Mouse (Mus musculus) heart, embryonic 14.5 days (tissue): ENCODE data around the gene Nsun5. TPM values are rescaled to one million over a fixed set of nuclear protein-coding genes. Genes with fewer than 3 reads are reported as not detected.

ENCODE experiments used
- ATAC-seq: fragments of 200-750 bp; cut with Nextera tagmentation; 2 replicates; pipeline ENCODE4 v1.8.0; 2017; ENCODE audit warnings: low read depth, moderate TSS enrichment; ENCODE audit not compliant: insufficient number of reproducible peaks, insufficient read depth, low FRiP score
- H3K27ac ChIP-seq, 2 experiments: fragments of 200-500 bp in 1 of 2; fragments of 300-500 bp in 1 of 2; sonication (generic) in 1 of 2; replicated peaks in 1 of 2; 2 replicates each; pipeline ENCODE4 v1.5.1; 2012 to 2014; ENCODE audit warnings: low read depth in 2 of 2, low read length in 2 of 2, control low read depth in 1 of 2, mild to moderate bottlenecking in 1 of 2, mixed read lengths in 1 of 2; ENCODE audit not compliant: control insufficient read depth in 1 of 2, insufficient read depth in 1 of 2
- H3K27me3 ChIP-seq: fragments of 300-500 bp; sonication (generic); 2 replicates; pipeline ENCODE4 v1.6.1; 2014; ENCODE audit warnings: mild to moderate bottlenecking, low read length, control low read depth; ENCODE audit not compliant: control insufficient read depth, insufficient read depth
- H3K36me3 ChIP-seq: fragments of 300-500 bp; sonication (generic); 2 replicates; pipeline ENCODE4 v1.6.1; 2014; ENCODE audit warnings: mild to moderate bottlenecking, control low read depth, low read length, mixed read lengths; ENCODE audit not compliant: control insufficient read depth, insufficient read depth
- H3K4me1 ChIP-seq, 2 experiments: fragments of 200-500 bp in 1 of 2; fragments of 300-500 bp in 1 of 2; sonication (generic) in 1 of 2; 2 replicates each; pipeline ENCODE4 v1.6.1; 2012 to 2014; ENCODE audit warnings: low read length in 2 of 2, control low read depth in 1 of 2, mixed read lengths in 1 of 2; ENCODE audit not compliant: control insufficient read depth in 2 of 2, insufficient read depth in 2 of 2
- H3K4me2 ChIP-seq: fragments of 300-500 bp; sonication (generic); 2 replicates; pipeline ENCODE4 v1.6.1; 2014; ENCODE audit warnings: mild to moderate bottlenecking, low read length
- H3K4me3 ChIP-seq, 2 experiments: fragments of 200-500 bp in 1 of 2; fragments of 300-500 bp in 1 of 2; sonication (generic) in 1 of 2; 2 replicates each; pipeline ENCODE4 v1.5.1; 2012 to 2014; ENCODE audit warnings: low read length in 2 of 2, mild to moderate bottlenecking in 2 of 2, control low read depth in 1 of 2, low read depth in 1 of 2, moderate library complexity in 1 of 2; ENCODE audit not compliant: control insufficient read depth in 1 of 2, insufficient read depth in 1 of 2
- H3K9ac ChIP-seq: fragments of 300-500 bp; sonication (generic); 2 replicates; pipeline ENCODE4 v1.6.1; 2014; ENCODE audit warnings: mild to moderate bottlenecking, low read length
- H3K9me3 ChIP-seq: fragments of 300-500 bp; sonication (generic); 2 replicates; pipeline ENCODE4 v1.6.1; 2016; ENCODE audit warnings: low read length, control low read depth; ENCODE audit not compliant: control insufficient read depth
- WGBS: fragments of 180-500 bp; shearing (Covaris S2); extraction: QIAGEN DNeasy Blood & Tissue Kit; methylation state at CpG from one replicate; pipeline ENCODE4 v1.1.7; 2014; 5-methylcytosine and 5-hydroxymethylcytosine counted together
- polyA plus RNA-seq: library from polyadenylated mRNA; unstranded; fragments of >200 nt; fragmentation: Nextera tagmentation; extraction: Ambion mirVana; gene quantifications from 2 replicates; pipeline ENCODE4 v1.2.1, GENCODE M21; 2014

Nsun5 gene
- 15.8 and 16.1 TPM in 2 replicates for polyA plus RNA-seq

DNA sequence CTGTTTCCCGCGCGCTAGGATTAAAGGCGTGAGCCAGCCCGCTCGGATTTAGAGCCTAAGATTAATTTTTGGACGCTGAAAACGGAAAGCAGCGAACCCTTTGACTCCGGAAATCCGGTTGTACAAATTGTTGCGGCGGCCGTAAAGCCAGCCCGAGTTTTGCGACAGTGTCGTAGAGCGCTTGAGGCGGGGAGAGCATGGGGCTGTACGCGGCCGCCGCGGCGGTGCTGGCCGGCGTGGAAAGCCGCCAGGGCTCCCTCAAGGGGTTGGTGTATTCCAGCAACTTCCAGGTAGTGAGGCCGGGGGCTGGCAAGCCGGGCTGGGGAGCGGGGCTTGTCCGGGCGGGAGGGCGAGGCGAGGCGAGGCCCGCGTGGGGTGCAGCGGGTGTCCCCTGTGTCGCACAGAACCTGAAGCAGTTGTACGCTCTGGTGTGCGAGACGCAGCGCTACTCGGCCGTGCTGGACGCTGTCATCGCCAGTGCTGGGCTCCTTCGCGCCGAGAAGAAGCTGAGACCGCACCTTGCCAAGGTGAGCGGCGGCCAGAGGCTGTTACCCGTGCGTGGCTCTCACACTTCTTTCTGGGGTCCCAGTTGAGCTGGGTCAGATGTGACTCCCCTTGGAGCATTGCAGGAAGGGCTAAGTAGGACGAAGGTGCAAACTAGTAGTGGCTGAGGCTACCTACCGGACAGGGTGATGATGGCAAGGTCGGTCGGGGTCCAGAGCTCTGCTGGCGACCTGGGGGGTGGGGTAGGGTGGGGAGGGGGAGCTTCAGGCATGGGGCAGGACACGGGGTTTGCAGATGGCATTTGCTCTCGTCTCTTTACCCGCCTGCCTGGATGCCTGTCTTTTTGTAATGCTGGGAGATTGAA is at the start of gene Nsun5:
Gene Nsun5, plus strand, starts transcription at position 167 of the 868 bp plus-strand sequence.
- H3K9ac ChIP-seq = peak within 1 kb of the TSS; percentile 83
- H3K4me2 ChIP-seq = peak within 1 kb of the TSS; percentile 88
- H3K4me3 ChIP-seq = peak within 1 kb of the TSS; percentile 83 to 85
- H3K27ac ChIP-seq = peak within 1 kb of the TSS; percentile 78 to 81
- peak; percentile 68; the same call in 1 of the 2 replicates for ATAC-seq
- WGBS = under 1% methylated on average over 64 of the region's 64 CpGs
- H3K4me1 ChIP-seq = peaks cover 3 to 10% of the 10 kb centered on the region in 2 experiments; a peak in 3 of 4 replicates
- H3K9me3 ChIP-seq = no peaks in the 10 kb centered on the region
- peaks cover 38% of the 10 kb centered on the region for H3K36me3 ChIP-seq
- H3K27me3 ChIP-seq = no peaks in the 10 kb centered on the region

DNA sequence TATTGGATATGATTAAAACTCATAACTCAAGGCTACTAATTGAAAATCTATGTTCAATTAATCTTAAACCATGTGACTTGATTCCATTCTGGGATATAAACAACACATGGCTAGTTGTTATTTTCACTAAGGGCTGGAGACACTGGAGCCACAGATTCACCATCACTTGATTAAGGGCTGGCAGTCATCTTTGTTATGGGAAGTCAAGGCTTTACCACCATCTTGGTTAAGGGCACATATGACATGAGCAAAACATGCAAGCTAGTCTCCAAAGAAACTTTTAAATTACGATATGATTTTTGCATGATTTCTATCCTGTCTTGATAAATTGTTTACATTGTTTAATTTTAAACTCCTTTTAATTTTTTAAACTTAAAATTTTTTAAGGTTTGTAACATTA is 47.6 kb upstream of the Nsun5 start:
- Histone ChIP-seq H3K36me3 (no peaks in the 10 kb centered on the region), H3K4me3 (no peak overlapping the region), H3K4me1 (peaks cover 0 to 5% of the 10 kb centered on the region in 2 experiments; a peak in 1 of 4 replicates), H3K9me3 (no peaks in the 10 kb centered on the region), H3K27ac (no peak overlapping the region), H3K4me2 (no peak overlapping the region), H3K9ac (no peak overlapping the region), H3K27me3 (no peaks in the 10 kb centered on the region)
- WGBS = 62% methylated on average over 1 of the region's 1 CpGs
- no peak for ATAC-seq

GRCm38 (mm10) chr5:135326121-135326659 is 43.6 kb upstream of the Nsun5 start:
- Histone ChIP-seq H3K27me3 (no peaks in the 10 kb centered on the region), H3K27ac (no peak overlapping the region), H3K36me3 (no peaks in the 10 kb centered on the region), H3K9ac (no peak overlapping the region), H3K4me1 (peaks cover 0 to 5% of the 10 kb centered on the region in 2 experiments; a peak in 1 of 4 replicates), H3K9me3 (no peaks in the 10 kb centered on the region), H3K4me2 (no peak overlapping the region), H3K4me3 (no peak overlapping the region)
- no peak for ATAC-seq
- 11% methylated on average over 3 of the region's 3 CpGs for WGBS

DNA sequence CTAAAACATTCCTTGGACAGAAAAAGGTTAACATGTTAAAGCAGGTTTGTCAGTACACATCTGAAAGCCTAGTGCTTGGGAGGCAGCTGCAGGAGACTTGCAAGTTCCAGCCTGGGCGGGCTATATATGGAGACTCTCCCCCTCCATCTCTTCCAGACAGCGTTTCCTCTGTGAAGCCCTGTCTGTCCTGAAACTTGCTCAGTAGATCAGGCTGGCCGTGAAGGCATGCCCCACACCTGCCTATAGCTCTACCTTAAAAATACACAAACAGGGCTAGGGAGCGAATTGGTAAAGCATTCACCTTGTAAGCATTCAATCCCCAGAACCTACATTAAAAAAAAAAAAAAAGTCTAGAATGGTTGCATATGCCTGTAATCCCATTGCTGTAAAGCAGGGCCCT is 40.3 kb upstream of the Nsun5 start:
- Histone ChIP-seq H3K4me3 (no peak overlapping the region), H3K9ac (no peak overlapping the region), H3K27me3 (no peaks in the 10 kb centered on the region), H3K9me3 (no peaks in the 10 kb centered on the region), H3K27ac (no peak overlapping the region), H3K4me1 (peaks cover 0 to 5% of the 10 kb centered on the region in 2 experiments; a peak in 1 of 4 replicates), H3K36me3 (no peaks in the 10 kb centered on the region), H3K4me2 (no peak overlapping the region)
- 54% methylated on average over 4 of the region's 4 CpGs for WGBS
- ATAC-seq = no peak

GRCm38 (mm10) chr5:135330201-135330600 is 39.6 kb upstream of the Nsun5 start:
- H3K9ac ChIP-seq = no peak overlapping the region
- 72% methylated on average over 5 of the region's 5 CpGs for WGBS
- H3K4me1 ChIP-seq = peaks cover 0 to 5% of the 10 kb centered on the region in 2 experiments; a peak in 1 of 4 replicates
- no peaks in the 10 kb centered on the region for H3K36me3 ChIP-seq
- H3K4me2 ChIP-seq = no peak overlapping the region
- H3K27me3 ChIP-seq = no peaks in the 10 kb centered on the region
- ATAC-seq = no peak
- no peak overlapping the region for H3K27ac ChIP-seq
- no peaks in the 10 kb centered on the region for H3K9me3 ChIP-seq
- no peak overlapping the region for H3K4me3 ChIP-seq

- WGBS = 77% methylated on average over 6 of the region's 6 CpGs
- ATAC-seq = no peak
- Histone ChIP-seq H3K27ac (no peak overlapping the region), H3K4me2 (no peak overlapping the region), H3K9ac (no peak overlapping the region), H3K27me3 (no peaks in the 10 kb centered on the region), H3K9me3 (no peaks in the 10 kb centered on the region), H3K36me3 (no peaks in the 10 kb centered on the region), H3K4me3 (no peak overlapping the region), H3K4me1 (peaks cover 0 to 2% of the 10 kb centered on the region in 2 experiments; a peak in 1 of 4 replicates)
Observed at GRCm38 (mm10) chr5:135331161-135331560, 38.6 kb upstream of the Nsun5 start.

DNA sequence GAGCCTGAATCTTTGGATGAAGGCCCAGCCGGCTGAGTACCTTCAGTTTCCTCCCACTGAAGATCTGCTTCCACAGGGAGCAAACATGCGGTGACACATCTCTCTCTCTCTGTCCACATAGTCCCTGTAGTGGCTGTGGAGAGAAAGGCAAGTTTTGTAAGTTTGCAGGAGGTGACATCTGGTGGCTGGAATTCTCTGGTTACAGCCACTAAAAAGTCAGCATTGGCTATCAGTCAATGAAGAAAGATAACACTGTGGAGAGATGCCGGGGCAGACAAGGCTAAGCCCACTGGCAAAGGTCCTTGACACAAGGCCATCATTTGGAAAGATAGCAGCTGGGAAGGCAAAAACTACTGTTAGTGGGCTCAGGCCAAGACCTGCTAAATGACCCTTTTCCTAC is 32.2 kb upstream of the Nsun5 start:
- Histone ChIP-seq H3K36me3 (no peaks in the 10 kb centered on the region), H3K27me3 (no peaks in the 10 kb centered on the region), H3K9me3 (no peaks in the 10 kb centered on the region), H3K4me3 (no peak overlapping the region), H3K9ac (no peak overlapping the region), H3K4me2 (no peak overlapping the region), H3K27ac (no peak overlapping the region), H3K4me1 (no peaks in the 10 kb centered on the region)
- 20% methylated on average over 3 of the region's 3 CpGs for WGBS
- ATAC-seq = no peak
